Mouse (Mus musculus): Measurements from ENCODE around the gene Zdhhc22. TPM values are rescaled to one million over a fixed set of nuclear protein-coding genes. Genes with fewer than 3 reads are reported as not detected.

Zdhhc22 gene
- polyA plus RNA-seq, 2 experiments from 2014 or later, result 0.36 TPM; not detected in 1

DNA sequence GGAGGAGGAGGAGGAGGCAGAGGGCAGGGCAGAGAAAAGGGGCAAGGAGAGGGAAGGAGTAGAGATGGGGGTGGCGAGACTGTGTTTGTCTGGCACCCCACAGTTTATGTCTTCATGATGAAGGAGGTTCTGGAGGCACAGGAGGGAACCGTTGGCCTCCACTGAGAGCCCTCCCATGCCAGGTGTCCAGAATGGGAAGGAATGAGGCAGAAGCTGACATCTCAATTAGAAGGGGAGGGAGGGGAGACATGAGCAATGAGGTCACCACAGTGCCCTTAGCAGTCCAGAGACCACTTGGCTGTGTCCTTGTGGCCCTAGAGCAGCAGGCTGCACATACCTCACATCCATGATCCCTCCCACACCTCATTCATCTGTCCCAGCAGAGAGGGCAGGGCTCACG lies 4.5 kb upstream of the Zdhhc22 start:
- ATAC-seq, result no peak

DNA sequence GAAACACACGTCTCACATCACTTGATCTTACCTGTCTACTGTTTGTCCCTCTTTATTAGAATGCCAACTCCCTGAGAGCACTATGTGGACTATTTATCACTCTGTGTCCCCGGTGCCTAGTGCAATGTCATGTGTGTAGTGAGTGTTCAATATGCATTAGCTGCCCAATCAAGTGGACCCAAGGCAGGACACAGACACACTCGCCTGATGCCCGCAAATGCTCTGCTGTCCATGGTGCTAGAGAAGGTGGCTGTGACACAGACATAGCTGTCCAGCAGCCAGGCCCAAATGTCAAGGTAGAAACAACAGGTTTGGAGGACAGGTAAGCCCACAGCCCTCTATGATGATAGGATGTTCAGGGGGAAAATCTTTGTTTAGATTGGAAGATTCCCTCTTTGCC lies 3.9 kb upstream of the Zdhhc22 start:
- ATAC-seq, result no peak

DNA sequence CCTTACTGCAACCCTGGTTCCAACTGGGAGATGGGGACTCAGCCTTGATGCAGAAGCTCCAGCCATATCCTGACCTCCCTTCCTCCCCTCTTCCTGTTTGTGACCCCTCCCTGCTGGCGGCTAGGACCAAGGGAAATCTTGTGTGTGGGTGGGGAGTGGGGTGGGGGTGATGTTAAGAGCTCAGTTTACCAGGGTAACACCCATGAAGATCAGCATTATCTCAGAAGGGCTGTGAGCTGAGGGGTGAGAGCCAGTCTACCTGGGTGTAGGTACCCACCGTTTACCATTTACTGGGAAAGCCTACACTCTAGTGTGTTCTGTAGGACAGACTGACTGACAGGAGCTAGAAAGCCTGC lies 503 bp upstream of the Zdhhc22 start:
- ATAC-seq, result no peak

DNA sequence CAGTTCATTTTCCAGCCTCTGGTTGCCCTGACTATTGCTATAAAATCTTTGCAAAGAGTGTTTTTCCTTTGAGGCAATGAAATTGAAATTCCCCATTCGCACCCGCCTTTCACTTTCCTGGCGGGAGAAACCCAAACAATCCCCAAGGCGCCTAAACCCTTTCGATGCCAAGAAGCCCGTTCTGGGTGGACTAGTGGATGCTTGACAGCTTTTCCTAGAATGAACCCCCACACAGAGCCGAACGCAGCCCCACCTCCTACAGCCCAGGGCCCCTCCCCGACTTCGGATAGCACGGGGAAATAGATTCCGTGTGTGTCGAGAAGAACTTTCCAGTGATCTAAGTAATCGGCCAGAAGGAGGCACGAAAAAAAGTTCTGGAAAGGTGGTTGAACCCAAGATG lies 852 bp downstream of the Zdhhc22 start:
- ATAC-seq, result no peak

DNA sequence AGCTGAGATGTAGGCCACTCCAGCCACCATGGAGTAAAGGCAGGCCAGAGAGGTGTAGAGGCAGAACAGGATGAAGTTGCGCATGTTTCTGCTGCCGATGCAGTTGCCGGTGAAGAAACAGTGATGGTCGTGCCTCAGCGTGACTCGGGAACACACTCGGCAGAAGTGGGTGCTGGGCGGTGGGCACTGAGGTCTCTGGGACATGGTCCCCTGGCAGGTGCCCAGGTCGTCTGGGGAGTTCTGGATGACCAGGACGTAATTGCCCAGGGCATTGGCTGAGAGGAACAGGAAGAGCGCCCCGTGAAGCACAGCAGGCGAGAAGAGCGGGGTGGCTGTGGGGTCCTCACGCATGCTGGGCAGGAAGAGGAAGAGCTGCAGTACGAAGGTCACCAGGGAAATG lies 2.0 kb downstream of the Zdhhc22 start:
- ATAC-seq, result no peak

DNA sequence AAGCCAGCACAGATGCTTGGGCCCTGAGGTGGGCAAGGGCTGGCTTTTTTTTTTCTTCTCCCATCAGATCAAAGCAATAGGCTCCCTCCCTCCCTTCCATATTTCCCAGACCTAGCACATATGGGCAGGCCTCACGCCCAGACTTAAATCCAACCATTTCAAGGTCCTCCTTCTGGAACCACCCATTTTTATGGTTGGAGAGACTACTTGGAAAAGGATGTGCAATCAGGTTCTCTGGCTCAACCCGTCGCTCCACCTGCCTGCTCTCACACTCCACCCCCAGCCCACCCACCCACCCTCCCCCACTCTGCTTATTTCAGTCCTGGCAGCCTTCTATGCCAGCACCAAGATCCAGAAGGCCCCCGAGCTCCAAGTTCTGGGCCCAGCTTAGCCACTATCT lies 3.7 kb downstream of the Zdhhc22 start:
- ATAC-seq, result no peak

DNA sequence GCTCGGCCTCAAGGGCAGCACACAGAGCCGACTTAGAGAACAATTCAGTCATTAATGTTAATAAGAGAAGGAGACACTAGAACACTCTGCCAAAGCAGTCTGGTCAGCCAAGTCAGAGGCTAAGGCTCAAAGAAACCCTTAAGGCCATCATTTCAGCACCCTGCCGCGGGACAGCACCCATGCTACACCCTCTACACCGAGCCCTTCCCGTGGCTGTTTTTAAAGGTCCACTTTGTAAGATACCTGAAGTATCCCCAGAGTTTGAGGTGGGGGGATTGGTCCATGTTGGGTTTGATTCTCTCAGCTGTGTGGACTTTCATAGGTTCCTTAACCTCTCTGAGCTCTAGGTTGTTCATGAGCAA lies 6.1 kb downstream of the Zdhhc22 start:
- ATAC-seq, result no peak

DNA sequence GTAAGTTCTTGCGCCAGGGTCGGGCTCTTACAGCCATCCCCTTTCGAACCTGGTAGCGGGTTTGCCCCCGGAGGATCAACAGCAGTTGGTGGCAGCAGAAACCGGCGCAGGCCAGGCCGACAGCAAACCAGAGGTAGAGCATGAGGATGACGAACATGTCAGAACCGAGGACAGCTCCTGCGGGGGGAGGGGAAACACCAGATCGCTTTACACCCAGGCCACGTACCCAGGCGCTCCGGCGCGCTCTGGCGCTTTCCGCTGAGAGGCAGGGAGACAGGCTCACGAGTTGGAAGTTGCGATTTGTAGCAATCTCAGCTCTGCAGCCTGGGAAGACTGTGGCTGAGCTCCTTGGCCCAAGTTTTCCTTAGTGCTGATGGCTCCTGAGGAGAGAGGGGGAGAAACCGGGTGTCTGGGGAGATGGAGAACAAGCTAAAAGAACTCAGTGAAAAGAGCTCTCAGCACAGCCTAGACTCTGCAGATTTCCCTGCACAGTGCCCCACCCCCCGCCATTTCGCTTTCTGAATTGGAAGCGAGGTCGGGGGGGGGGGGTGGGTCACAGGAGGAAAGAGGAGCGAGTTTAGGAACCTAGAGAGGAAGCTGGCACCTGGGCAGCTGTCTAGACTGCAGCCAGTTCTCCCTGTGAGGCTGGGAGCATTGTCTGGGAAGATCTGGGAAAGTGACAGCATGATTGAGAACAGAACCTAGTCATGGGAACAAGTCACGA lies 6.6 kb downstream of the Zdhhc22 start:
- ATAC-seq, result no peak

DNA sequence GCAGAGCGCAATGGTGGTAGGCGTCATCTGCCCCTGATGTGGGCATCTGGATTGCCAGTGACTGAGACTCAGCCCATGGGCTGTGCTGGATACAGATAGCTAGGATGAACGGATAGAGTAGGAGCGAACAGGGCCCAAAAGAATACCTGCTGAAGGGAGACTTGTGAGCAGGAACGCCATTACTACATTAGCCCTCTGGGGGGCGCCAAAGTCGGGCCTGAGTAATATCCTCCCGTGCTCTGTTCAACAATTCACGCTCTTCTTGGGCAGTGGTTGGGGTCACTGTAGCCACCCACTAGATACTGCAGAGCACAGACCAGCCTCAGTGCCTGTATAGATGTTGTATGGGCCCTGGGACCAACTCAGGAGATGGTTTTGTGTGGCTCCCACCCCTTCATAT lies 9.1 kb downstream of the Zdhhc22 start:
- no peak for ATAC-seq

DNA sequence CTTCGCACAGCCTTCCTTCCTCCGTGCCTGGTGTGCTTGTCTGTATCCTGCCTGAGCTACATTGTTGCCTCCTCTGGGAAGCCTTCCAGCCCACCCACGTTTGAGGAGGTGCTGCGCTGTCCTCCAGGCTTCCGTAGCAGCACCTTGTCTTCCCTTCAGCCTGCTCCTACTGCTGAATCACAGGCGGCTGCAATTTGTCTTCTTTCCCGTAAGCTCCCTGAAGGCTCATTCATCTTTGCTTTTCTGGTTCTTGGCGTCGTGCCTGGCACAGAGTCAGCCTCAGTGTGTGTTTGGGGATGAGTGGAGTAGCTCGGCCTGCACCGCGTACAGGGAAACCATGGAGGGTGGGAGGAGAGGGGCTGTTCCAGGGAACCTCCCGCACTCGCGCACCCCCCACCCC lies 12.4 kb downstream of the Zdhhc22 start:
- ATAC-seq, result no peak

DNA sequence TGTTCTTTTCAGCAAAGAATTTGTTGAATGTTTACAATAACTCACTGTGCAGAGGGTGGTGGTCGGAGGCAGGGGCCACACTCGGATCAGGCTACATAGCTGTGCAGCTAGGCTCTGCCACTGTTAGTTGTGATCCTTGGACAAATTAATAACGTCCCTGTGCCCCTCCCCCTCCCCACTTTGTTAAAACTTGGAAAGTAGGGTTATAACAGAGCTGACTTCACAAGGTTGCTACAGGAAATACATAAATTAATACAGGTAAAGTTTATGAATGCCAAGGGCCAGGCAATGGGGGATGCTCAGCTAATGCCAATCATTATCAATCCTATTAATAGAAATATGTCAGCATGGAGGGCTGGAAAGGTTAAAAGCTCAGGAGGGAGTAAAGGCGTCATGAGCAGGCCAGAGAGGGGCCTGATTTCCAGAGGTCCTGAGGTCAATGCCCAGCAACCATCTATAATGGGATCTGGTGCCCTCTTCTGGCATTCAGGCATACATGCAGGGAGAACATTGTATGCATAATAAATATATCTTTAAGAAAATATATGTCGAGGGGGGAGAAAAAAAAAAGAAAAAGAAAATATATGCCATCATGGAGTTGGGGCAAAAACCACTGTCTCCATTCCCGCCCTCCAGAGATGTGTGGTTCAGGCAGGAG lies 13.6 kb downstream of the Zdhhc22 start:
- no peak for ATAC-seq

DNA sequence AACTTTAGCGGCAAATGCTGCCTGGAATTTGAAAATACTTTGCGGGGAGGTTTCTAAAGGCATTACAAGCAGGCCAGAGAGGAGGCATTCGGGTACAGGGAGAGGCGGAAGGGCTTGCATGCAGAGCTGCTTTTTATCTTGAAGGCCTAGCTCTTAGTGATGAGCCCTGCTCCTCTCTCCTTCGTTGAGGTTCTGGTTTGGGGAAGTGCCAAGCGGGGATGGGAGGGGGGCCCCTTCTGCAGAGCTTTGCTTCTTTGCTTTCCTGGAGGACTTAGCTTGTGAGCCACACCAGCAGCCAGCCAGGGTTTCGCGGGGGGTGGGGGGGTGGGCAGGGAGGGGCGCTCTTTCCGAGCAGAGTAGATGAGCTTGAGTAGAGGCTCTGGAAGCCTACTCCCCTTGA lies 14.5 kb downstream of the Zdhhc22 start:
- no peak for ATAC-seq

DNA sequence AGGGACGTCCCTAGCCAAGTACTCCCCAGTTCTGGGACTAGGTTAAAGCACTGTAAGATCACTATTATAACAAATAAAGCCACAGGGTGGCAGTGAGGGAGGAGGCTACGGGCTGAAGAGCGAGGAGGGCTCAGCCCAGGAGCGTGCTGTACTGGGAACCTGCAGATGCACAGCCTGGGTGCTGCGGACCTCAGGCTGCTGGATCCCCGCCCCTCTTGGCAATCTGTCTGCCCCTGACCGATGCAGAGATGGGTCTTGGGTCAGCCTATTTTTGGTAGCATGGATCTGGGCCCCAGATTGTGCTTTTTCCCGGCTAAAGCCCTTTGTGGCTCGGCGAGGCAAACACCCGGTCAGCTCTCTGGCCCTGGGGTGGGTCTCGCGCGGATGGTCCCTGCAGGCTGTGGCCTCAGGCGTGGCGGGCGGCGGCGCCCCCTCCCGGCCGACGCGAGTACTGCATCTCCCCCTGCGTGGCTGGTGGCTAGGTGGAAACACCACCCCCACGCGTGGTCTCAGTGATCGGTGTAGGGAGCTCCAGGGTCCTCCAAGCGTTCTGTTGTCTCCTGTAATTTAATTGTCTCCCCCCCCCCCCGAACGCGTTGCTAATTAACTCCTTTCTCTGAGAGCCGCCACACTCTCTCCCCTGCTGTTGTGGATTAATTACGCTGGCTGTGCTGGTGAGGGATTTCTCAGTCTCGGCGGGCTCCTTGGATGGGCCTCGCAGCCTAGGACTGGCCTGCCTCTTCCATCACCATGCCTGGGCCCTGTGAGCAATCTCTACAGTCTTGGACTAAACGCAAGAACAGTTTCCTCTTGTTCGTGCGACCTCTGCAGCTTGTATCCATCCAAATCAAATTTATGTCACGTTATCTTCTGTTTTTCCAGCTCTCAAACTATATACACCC lies 15.6 kb downstream of the Zdhhc22 start:
- no peak for ATAC-seq

DNA sequence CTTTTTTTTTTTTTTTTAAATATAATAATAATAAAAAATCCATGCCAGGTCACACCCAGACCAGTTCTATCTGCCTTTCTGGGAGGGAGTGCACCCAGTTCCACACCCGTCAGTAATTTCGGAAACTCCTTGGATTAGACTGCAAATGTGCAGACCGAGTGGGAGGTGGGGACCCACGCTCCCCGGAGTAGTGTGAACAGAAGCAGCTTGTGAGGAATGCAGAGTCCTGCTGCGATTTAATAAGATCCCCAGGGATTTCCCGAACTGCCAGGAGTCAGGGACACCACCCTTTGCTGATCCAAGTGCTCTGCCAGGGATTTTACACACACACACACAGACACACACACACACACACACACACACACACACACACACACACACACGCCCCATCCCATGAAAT lies 16.5 kb downstream of the Zdhhc22 start:
- no peak for ATAC-seq

DNA sequence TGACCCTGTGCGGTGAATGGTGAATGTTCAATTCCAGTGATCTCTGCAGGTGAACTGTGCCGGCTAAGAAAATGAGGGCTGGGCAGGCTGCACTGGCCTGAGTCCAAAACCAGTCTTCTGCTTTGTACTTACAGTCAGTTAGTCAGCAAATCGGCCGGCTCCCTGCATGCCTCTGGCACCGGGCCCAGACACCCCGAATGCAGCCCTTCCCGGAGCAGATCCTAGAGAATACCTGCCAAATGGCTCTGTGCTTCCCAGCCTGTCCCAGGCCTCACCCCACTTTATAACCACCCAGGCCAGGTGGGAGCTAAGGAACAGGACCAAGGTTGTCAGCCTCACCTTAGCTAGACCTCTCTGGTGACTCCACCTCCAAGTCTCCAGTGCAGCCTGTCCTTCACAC lies 17.0 kb downstream of the Zdhhc22 start:
- no peak for ATAC-seq

DNA sequence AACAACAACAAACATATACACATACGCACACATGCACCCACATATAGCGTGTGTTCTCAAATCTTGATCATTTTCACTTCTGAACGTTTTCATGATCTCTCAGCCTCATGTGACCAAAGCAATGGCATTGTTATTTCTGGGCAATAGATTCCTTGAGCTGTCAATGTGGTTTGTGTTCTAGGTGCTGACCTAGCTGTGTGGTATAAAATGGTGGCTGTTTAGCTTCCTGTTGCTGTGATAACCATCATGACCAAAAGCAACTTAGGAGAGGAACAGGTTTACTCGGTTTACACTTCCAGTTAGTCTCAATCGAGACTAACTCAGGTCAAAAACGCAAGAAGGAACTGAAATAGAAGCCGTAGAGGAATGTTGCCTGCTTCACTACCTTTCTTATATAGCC lies 19.1 kb downstream of the Zdhhc22 start:
- no peak for ATAC-seq

DNA sequence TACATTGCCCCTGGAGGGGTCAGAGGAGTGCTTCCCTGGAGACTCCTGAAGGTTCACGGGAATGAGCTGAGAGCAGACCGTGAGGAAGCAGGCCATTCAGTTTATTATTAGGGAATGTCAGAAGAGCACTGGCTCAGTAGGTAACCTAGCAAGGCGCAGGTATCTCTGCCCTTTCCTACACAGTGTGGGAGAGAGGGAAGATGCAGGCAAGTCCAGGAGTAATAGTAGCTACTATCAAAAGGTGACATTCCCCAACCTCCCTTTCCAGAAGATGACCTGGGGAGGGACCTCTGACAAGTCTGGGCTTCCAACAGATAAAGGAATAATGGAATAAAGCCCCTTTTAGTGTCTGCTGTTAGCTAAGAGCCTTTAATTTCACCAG lies 21.0 kb downstream of the Zdhhc22 start:
- no peak for ATAC-seq

DNA sequence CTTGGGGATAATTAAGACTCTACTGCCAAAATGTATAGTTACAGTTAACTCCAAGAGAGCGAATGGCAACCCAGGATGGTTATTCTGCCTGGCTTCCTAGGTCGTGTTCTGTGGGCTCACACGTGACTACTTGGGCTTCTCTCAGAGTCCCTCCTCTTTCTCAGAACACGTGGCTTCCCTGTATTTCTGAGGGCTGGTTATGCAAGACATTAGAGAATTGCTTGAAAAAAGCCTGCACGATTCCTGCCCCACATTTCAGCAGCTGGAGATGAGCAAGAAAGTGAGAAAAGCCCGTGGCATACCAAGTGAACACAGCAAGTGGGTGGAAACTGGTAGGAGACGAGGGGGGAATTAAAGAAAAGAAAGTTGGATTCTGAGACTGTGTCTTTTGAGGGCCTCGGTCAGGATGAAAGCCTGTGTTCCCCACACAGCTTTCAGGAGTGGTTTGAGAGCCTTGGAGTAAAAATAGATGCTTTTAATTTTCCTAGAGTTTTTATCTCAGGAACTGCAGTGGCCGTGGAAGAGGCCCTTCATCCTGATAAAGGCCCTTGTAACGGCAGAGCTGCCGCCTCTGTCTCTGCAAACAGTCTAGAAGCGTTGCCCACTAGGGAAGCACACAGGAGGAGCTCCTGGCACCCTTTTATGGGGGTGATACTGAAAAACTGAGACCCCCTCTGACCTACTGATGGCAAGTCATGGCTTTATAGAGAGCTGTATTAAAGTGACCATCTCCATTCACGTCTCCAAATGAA lies 21.6 kb downstream of the Zdhhc22 start:
- no peak for ATAC-seq

DNA sequence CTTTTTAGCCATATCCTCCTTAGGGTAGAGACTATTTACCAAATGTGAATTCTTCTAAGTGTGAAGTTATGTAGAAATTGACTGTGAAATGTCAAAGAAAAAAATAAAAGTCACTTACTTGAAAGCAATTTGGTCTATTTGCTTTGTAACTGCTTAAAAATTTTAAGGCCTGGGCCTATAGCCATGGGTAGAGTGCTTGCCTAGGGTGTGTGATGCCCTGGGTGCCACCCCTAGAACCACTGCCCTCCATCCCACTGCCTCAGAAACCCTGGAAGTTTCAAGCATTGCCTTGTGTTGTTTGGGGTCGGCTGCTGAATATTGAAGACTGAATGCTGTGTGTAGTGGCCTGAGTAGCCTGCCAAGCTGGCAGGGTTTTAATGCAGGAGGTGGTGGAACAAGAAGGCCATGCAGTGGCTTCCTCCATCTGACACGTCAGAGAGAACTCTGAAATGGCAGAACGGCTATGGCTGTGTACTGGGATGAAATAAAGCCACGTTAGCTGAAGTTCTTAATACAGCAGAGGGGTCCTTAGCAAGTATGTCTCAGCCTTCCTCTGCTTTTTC lies 24.9 kb downstream of the Zdhhc22 start:
- no peak for ATAC-seq

DNA sequence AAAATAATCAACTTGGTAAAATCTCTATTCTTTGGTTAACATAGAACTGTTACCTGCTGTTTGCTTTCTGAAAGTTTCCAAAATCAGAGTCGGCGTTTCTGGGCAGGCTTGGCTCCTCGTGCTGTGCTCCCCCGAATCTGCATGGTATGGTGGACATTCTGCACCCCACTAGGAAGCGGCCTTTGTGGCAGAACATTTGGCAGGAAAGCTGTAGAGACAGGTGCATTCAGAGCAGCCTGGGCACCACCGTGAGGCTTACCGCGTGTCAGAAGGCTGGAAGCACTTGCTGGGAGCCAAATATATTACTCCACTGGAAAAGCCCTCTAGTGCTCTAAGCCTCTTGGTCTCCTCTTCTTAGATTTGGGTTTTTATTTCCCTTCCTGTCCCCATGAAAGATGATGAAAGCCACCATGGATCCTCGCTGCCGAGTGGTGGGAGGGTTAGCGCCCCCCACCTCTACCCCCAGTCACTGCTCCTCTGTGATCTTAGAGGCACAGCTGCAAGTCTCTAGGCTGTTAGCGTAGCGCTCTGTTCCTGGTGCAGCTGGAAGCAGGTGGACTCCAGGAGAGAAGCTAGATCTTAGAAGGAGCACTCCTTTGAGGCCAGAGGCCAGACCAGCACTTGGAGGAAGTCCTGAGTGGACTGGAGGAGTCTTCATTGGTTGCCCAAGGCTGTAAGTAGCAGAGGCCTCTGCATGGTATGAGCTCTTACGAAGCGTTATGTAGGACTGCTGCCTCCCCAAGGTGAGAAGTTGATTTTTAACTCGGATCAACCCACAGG lies 25.8 kb downstream of the Zdhhc22 start:
- ATAC-seq, result no peak

DNA sequence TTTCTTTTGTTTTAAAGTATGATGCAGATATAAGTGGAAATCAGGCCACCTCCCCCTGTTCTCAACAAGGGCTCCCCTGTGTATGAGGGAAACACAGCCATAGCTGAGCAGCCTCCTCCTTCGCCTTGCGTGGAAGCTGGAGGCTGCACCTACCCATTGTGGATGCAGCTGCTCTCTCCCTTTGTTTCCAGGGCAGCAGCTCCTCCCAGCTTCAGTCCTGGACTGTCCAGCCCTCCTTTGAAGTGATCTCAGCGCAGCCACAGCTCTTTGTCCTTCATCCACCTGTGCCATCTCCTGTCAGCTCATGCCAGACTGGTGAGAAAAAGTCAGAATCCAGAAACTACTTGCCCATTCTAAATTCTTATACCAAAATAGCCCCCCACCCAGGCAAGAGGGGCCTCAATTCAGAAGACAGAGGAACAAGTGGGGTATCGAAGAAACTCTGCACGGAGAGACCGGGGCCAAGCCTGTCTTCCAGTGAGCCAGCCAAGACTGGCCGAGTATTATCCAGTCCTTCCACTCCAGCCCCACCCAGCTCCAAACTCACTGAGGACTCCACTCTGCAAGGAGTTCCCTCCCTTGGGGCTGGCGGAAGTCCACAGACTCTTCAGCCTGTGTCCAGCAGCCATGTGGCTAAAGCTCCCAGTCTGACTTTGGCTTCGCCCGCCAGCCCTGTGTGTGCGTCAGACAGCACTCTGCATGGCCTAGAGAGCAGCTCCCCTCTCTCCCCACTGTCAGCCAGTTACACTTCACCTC lies 28.5 kb downstream of the Zdhhc22 start:
- ATAC-seq, result no peak
